ENCODE assay signal across 25 mouse cellular contexts in genomic region chr3:107399991-107400640, GRCm38 (mm10). TPM values are rescaled to one million over a fixed set of nuclear protein-coding genes. Genes with fewer than 3 reads are reported as not detected.
DNase-seq lines count a peak whose midpoint lies in the region.
"Had no signal": no experiment of that assay in that cellular context is flagged by ENCODE, and none has a peak within 500 bp of the region (broad histone marks: within the 10 kb centered on the region; RNA-seq: fewer than 3 reads in every experiment).

No protein-coding gene starts in this region.

- H3K27ac ChIP-seq in heart, embryonic 10.5 days: no peak overlapping the region
- H3K27ac ChIP-seq: embryonic facial prominence, embryonic 10.5 days; embryonic facial prominence, embryonic 13.5 days; forebrain, embryonic 10.5 days; forebrain, embryonic 13.5 days; heart, embryonic 13.5 days; hindbrain, embryonic 12.5 days; hindbrain, embryonic 15.5 days had no signal

- no peaks in the 10 kb centered on the region for H3K9me3 ChIP-seq in heart, embryonic 10.5 days
- H3K9me3 ChIP-seq: embryonic facial prominence, embryonic 10.5 days; embryonic facial prominence, embryonic 13.5 days; forebrain, embryonic 10.5 days; forebrain, embryonic 13.5 days; G1E; heart, embryonic 13.5 days; hindbrain, embryonic 12.5 days; hindbrain, embryonic 15.5 days had no signal

- no peaks in the 10 kb centered on the region for H3K4me1 ChIP-seq in heart, embryonic 10.5 days
- H3K4me1 ChIP-seq: embryonic facial prominence, embryonic 10.5 days; embryonic facial prominence, embryonic 13.5 days; forebrain, embryonic 10.5 days; forebrain, embryonic 13.5 days; heart, embryonic 13.5 days; hindbrain, embryonic 12.5 days; hindbrain, embryonic 15.5 days had no signal

- intact Hi-C loops in heart, postnatal 14 days (cut with DNase I): no loop called here

- 75% methylated on average over 5 of the region's 5 CpGs for WGBS in heart, embryonic 10.5 days

- H3K27me3 ChIP-seq in heart, embryonic 10.5 days (ENCODE audit: insufficient read depth, poor library complexity, severe bottlenecking): no peaks in the 10 kb centered on the region
- H3K27me3 ChIP-seq: embryonic facial prominence, embryonic 13.5 days; forebrain, embryonic 13.5 days; heart, embryonic 13.5 days; hindbrain, embryonic 12.5 days; hindbrain, embryonic 15.5 days had no signal

- H3K4me3 ChIP-seq in heart, embryonic 10.5 days: no peak overlapping the region
- H3K4me3 ChIP-seq: embryonic facial prominence, embryonic 10.5 days; embryonic facial prominence, embryonic 13.5 days; erythroblast, embryonic 14.5 days; forebrain, embryonic 10.5 days; forebrain, embryonic 13.5 days; heart, embryonic 13.5 days; hindbrain, embryonic 12.5 days; hindbrain, embryonic 15.5 days had no signal

- DNase-seq in gastrocnemius, adult 18-20 months (ENCODE audit: low spot score): peak; percentile 78
- no peak for DNase-seq in gastrocnemius, postnatal 4 days (ENCODE audit: low spot score in 2 of 2)
- DNase-seq in heart, embryonic 10.5 days (ENCODE audit: low spot score): peak; percentile 36
- DNase-seq in heart, postnatal 14 days: no peak
- DNase-seq in skeletal muscle tissue, adult 2 months (ENCODE audit: low read depth, low spot score): peak; percentile 89
- DNase-seq in cerebellum, postnatal 10 days: no peak
- DNase-seq: adrenal gland, postnatal 14 days; cerebellum, adult 11 months; cerebellum, adult 2 months; cerebellum, adult 9-11 months; cerebellum, postnatal 36 days; embryo, embryonic 11 days; heart, adult 18-20 months; kidney, adult 2 months had no signal

- no peaks in the 10 kb centered on the region for H3K36me3 ChIP-seq in heart, embryonic 10.5 days
- H3K36me3 ChIP-seq: embryonic facial prominence, embryonic 10.5 days; embryonic facial prominence, embryonic 13.5 days; forebrain, embryonic 10.5 days; G1E; heart, embryonic 13.5 days; hindbrain, embryonic 12.5 days; hindbrain, embryonic 15.5 days had no signal

RNA-seq across cellular contexts. Expression of gene Kcnc4, which starts 59.2 kb away (rescaled TPM):
- 10 to 100 TPM; 53.1 to 95.8 TPM for total RNA-seq in gastrocnemius, adult 18-20 months (2021)
- total RNA-seq in gastrocnemius, postnatal 4 days (2021): 10 to 100 TPM; 37.2 to 45.8 TPM
- 0.09 and 0.18 TPM in 2 replicates for polyA plus RNA-seq in heart, embryonic 10.5 days (2016; fragmentation: Nextera tagmentation; extraction: Ambion mirVana)
- total RNA-seq in heart, postnatal 14 days (2021): under 1 TPM; 0.37 to 0.43 TPM
- total RNA-seq: hematopoietic stem cell, adult 5-6 weeks had no signal
- polyA plus RNA-seq: erythroblast, embryonic 14.5 days; forebrain, embryonic 10.5 days; G1E; Patski had no signal

Comparison
In these comparisons a context has a peak if more than half of its experiments do, and no peak if none do; other contexts are left out.
1. DNase-seq: peak in gastrocnemius, adult 18-20 months (single experiment), heart, embryonic 10.5 days (single experiment) and skeletal muscle tissue, adult 2 months (single experiment); none in gastrocnemius, postnatal 4 days (0 of 2), heart, postnatal 14 days (0 of 2) and cerebellum, postnatal 10 days (0 of 2).
2. RNA of gene Kcnc4, which starts 59.2 kb away (total RNA-seq): 53.1 to 95.8 TPM in gastrocnemius, adult 18-20 months and 37.2 to 45.8 TPM in gastrocnemius, postnatal 4 days; 0.37 to 0.43 TPM in heart, postnatal 14 days; every median in the first group is over 10 times any median in the second.